Mouse (Mus musculus) frontal cortex, postnatal 10 days (tissue): ENCODE results near the gene Apc2.
A peak's percentile ranks its signal among the peaks of the same experiment; 100 is the strongest.

Experiments used
- DNase-seq, 2 experiments: peaks; one replicate each; pipeline ENCODE4 v3.0.0; 2022; ENCODE audit warnings: low spot score in 2 of 2, mixed read lengths in 1 of 2

The Apc2 gene

GRCm38 (mm10) chr10:80321014-80321669 is 25.4 kb downstream of the Apc2 start:
- no peak for DNase-seq

- peak in 1 of 2 experiments; percentile 52 for DNase-seq
These were observed 26.1 kb downstream of the Apc2 start for GRCm38 (mm10) chr10:80321670-80322581.

- peak in 1 of 2 experiments; percentile 40 for DNase-seq
These were observed 27.0 kb downstream of the Apc2 start for GRCm38 (mm10) chr10:80322811-80323211.

GRCm38 (mm10) chr10:80323261-80324119 is 27.7 kb downstream of the Apc2 start:
- DNase-seq: peak in 1 of 2 experiments; percentile 48

- no peak for DNase-seq
These were observed 28.6 kb downstream of the Apc2 start for GRCm38 (mm10) chr10:80324120-80325037.

GRCm38 (mm10) chr10:80325045-80325444 is 29.3 kb downstream of the Apc2 start:
- no peak for DNase-seq

- peak; percentile 97 to 99 for DNase-seq
These were observed 33.7 kb downstream of the Apc2 start, which contains the start of the genes Pcsk4 and Reep6 for GRCm38 (mm10) chr10:80329273-80330081. Gene Pcsk4 (minus strand): TSS chr10:80329498. Gene Reep6 (plus strand): TSS chr10:80329953.

GRCm38 (mm10) chr10:80330084-80330483 is 34.3 kb downstream of the Apc2 start:
- no peak for DNase-seq

GRCm38 (mm10) chr10:80330888-80331287 is 35.1 kb downstream of the Apc2 start:
- DNase-seq: no peak

- DNase-seq: no peak
These were observed 36.1 kb downstream of the Apc2 start for GRCm38 (mm10) chr10:80331636-80332524.

- no peak for DNase-seq
These were observed 36.8 kb downstream of the Apc2 start for GRCm38 (mm10) chr10:80332525-80332989.

GRCm38 (mm10) chr10:80336263-80336662 is 40.5 kb downstream of the Apc2 start:
- DNase-seq: no peak

- DNase-seq: peak in 1 of 2 experiments; percentile 78
These were observed 44.4 kb downstream of the Apc2 start for GRCm38 (mm10) chr10:80339941-80340750.

- DNase-seq: no peak
These were observed 45.2 kb downstream of the Apc2 start for GRCm38 (mm10) chr10:80341026-80341425.

- DNase-seq: no peak
These were observed 45.9 kb downstream of the Apc2 start for GRCm38 (mm10) chr10:80341491-80342304.

- no peak for DNase-seq
These were observed 46.5 kb downstream of the Apc2 start for GRCm38 (mm10) chr10:80342305-80342748.
